Mouse (Mus musculus) thymus, postnatal 4 days (tissue): ENCODE results near the gene Hip1.

Experiments
- DNase-seq: peaks from one replicate; pipeline ENCODE4 v3.0.0; 2021

The Hip1 gene

GRCm38 (mm10) chr5:135531306-135531845, 13.5 kb downstream of the Hip1 start:
- DNase-seq = no peak

GRCm38 (mm10) chr5:135529964-135530363, 15.0 kb downstream of the Hip1 start:
- no peak for DNase-seq

DNA sequence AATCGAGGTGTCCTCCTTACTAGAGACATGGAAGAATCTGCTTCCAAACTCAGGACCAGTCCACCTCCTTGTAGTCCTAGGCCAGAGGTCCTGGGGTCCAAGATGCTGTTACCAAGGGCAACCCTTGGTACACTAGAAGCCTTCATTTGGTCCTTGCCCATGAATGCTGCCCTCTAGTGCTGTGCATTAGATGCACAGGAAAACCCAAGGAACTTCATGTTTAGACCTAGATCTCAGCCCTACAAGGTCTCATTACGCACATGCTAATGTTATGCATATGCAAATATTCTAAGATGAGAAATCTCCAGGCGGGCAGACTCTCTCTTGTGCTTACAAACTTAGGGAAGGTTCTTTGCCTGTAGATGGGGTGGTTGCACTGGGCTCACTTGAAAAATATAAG, 15.6 kb downstream of the Hip1 start:
- no peak for DNase-seq

DNA sequence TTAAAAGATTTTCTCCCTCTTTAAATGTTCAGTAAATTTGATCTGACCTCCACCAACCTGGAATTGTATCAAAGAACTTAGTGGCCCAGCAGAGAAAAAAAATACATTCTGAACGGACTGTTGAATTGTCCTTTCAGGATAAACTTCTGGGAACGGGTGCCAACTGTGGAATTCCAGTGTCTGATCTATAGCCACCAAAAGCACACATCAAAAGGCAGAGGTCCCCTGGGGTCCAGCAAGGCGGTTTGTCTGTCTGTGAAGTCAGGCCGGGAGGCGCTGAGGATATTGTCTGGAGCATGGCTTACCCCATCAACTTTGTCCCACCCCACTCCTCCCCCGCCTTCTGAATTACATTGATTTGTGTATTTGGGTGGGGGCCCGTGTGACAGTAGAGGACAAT, 16.9 kb downstream of the Hip1 start:
- DNase-seq = no peak

GRCm38 (mm10) chr5:135524660-135525560, 20.0 kb downstream of the Hip1 start:
- DNase-seq = no peak

DNA sequence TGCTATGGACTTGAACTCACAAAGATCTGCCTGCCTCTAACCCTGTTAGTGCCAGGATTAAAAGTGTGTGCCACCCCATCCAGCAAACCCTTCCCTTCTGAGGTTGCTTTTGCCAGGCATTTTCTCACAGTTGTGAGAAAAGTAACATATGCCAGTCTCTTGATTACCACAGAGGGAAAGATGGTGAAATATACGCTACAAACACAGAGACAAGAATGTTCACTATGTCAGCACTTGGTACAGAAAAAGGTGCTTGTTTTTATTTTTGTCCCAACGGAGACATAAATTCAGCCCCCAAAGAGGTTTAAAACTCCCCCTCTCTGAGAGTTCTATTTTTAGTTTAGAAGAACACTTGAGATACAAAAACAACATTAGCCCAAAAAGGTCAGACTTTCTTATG, 20.8 kb downstream of the Hip1 start:
- no peak for DNase-seq

- DNase-seq = no peak
Observed at GRCm38 (mm10) chr5:135522111-135522722, 22.7 kb downstream of the Hip1 start.

GRCm38 (mm10) chr5:135517348-135517883, 27.5 kb downstream of the Hip1 start:
- DNase-seq = no peak

GRCm38 (mm10) chr5:135513131-135513530, 31.8 kb downstream of the Hip1 start:
- DNase-seq = no peak

- DNase-seq = no peak
Observed at GRCm38 (mm10) chr5:135511105-135511504, 33.8 kb downstream of the Hip1 start.

DNA sequence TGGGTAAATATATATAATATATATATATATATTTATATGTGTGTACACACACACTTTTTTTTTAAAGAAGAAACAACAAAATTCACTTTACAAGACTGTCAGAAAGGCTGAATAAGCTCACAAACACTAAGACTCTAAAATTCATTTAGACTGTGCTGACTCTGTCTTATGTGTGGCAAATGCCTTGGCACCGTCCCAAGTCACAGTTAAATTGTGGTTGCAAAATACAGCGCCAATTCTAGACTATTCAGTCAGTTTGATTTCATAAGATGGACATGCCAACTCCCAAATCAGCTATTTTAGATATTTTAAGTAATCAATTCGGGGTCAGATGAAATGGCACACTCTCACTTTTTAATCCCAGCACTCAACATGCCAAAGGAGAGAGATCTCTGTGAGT, 36.6 kb downstream of the Hip1 start:
- DNase-seq = no peak

DNA sequence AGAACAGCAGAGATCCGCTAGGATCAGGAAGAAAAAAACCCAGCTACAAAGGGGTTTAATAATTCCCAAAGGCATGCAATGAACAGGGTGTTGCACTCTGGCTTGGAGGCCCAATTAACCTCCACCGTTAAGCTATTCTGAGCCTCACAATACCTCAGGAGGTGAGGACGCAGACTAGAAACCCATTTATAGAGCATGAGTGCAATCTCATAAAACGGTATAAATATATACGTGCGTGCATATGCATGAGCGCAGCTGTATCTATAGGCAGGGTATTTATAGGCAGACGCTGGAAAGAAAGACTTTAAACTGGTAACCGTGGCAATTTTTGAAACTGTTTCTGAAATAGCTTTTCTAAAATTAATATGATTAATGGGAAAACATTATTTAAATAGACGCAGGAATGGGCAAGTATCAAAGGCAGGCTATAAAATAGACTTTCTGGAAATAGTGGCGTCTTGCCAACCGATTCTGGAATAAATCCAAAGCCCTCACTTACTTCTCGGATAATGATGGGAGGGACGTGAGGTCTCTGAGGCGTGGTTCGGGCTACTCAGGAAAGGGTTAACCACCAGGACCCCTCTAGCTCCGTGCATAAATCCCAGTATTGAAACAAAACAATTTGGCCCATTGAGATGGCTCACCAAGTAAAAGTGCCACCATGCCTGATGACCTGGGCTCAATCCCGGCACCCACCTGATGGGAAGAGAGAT, 37.2 kb downstream of the Hip1 start:
- DNase-seq = no peak

DNA sequence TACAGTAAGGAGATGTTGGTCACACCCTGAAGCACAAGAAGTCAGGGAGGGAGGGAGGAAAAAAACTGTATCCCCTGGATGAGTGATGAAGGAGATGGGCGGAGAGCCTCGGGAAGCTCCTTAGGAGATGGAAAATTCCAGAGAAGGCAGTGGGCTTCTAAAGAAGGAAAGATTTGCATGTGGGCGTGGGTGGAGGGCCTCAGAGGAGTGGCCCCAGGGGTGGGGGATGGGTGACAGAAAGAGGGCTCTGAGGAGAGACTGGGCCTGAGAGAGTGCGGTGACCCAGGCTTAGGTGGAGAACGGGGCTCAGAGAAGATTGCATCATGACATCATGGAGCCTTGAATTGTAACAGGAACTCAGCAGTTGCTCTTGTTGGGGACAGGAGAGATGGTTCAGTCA, 39.5 kb downstream of the Hip1 start:
- DNase-seq = no peak

- DNase-seq = no peak
Observed at GRCm38 (mm10) chr5:135502931-135503330, 42.0 kb downstream of the Hip1 start.

GRCm38 (mm10) chr5:135502027-135502426, 42.9 kb downstream of the Hip1 start:
- no peak for DNase-seq

DNA sequence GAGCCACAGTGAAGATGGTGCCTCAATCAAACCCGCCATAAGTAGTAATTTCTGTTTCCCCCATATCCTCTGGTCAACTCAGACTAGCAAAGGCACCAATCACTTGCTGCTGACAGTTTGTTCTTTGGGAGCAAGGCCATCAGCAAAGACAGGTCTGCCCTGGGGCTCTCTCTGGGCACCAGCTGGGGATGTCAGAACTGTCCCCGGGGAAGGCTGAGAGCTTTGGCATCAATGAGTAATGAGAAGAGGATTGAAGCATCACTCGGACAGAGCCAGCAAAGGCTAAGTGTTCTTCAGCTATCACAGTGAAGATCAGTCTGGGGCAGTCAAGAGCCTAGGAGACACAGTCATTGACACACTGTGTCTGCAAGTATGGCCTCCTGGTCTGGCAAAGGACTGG, 46.0 kb downstream of the Hip1 start:
- no peak for DNase-seq

DNA sequence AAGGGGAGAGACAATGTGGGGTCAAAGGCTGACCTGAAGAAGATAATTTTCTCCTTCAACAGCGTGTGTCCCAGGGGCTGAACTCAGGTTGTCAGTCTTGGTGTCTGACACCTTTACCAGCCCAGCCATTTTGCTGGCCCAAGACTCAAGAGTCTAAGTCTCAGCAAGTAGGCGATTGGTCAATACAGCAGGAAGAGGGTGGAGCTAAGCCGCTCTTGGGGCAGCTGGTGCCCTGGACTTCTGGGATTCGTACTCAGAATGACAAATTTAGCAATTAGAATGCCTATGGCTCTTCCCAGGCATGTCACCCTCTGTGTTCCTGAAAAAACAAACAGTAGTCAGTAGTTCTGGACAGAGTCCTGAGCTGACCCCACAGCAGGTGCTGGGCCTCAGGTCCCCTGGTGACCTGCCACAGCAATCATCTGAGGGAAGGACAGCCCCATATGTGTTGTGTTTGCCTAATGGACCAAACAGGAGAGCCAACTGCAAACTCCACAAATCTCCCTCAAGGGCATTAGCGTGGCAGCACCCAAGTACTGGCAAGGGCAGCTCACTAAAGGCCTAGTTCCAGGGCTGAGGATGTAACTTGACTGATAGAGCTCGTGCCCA, 47.5 kb downstream of the Hip1 start:
- DNase-seq = no peak

GRCm38 (mm10) chr5:135496489-135496888, 48.4 kb downstream of the Hip1 start:
- DNase-seq = no peak

DNA sequence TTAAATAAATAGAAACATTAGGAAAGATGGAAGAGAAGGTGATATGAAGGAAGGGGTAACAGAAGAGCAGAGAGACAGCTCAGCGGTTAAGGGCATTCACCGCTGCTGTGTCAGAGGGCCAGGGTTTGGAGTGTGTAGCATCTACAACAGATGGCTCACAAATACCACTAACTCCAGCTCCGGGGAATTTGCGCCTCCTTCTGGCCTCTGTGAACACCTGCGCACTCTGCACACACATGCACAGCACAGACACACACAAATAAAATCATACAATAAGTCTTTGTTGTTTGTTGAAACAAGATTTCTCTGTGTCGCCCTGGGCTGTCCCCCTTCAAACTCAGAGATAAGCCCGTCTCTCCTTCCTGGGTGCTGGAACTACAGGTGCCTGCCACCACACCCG, 49.4 kb downstream of the Hip1 start:
- no peak for DNase-seq

DNA sequence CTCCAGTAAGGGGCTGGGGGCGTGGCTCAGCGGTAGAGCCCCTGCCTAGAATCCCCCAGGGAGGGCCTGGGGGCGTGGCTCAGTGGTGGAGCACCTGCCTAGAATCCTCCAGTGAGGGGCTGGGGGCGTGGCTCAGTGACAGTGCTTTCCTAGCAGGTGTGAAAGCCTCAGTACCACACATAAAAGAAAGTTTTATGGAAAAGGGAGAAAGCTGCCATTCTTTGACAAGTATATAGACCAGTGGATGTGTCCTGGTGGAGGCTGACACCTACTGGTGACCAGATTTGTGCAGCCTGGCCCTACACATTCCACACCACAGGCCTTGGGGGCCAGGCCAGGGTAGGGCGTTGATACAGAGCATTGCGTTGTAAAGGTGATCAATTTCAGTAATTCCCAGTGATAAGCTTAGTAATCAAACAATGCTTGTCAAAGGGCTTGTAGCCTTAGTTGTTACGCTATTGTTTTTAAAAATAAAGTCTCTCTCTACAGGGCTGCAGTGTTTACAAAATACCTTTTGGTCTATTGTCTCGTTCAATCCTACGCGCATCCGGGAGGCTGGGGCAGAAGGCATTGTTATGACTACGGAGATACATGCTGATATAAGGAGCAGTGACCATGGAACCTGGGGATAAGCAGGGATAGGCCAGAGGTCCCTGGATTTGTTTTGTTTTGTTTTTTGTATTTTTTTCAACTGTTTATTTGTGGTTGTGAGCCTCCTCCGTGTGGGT, 50.6 kb downstream of the Hip1 start:
- peak; percentile 21 for DNase-seq

DNA sequence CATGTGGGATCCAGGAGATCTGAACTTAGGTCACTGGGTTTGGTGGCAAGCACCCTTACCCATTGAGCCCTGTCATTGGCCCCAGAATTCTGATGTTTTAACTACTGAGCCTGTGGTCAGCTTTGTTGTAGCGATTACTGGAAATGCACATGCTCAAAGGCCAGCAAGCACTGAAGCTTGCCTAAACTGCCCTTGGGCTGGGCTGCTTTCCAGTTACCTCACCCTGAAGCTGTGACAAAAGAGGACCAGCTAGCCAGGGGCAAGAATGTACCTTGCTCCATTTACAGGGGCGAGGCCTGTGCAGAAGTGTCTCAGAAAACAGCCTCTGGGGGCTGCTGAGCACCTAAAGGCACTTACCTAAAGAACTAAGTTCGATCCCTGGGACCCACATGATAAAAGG, 51.8 kb downstream of the Hip1 start:
- DNase-seq = no peak

GRCm38 (mm10) chr5:135492126-135492525, 52.8 kb downstream of the Hip1 start:
- DNase-seq = no peak
